Mouse (Mus musculus): ENCODE measurements around the gene Acot12. TPM values are rescaled to one million over a fixed set of nuclear protein-coding genes. Genes with fewer than 3 reads are reported as not detected.

The Acot12 gene
- total RNA-seq (2021): under 1 TPM in 1 of 2 experiments, not detected in 1; 0.54 TPM
- long read RNA-seq, experiment 1, partial matches to known transcripts: 0 of 2 reads
- long read RNA-seq, experiment 1, other reads (novel, unspliced or antisense): 1 of 2 reads
- long read RNA-seq, experiment 2: 0 reads

DNA sequence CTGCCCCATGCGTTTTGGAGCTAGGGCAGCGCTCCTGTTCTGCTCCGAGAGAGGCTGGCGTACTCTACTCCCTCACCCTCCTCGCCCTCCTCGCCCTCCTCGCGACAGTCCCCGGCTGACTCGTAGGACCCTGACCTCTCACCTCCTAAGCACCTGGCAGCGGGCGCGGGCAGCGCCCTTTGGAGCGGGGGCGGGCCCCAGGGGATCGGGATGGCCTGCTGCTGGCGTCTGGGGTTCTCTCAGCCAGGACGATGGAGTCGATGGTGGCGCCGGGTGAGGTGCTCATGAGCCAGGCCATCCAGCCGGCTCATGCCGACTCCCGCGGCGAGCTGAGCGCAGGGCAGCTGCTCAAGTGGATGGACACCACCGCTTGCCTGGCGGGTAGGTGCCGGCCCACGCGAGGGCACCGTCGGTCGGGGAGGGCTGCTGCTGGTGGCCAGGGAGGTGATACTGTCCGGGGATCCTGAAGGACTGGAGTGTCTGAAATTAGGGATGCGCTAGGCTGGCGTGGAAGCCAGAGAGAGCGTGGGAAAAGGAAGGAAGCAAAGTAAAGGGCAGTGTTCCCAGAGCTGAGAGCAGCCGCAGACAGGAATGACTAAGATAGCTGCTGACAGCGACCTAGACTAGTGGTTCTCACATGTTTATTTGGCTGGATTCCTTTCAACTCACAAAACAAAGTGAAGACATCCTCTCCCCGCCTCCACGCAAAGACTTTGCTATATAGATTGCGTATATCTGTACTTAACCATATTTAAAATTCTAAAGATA is at the start of gene Acot12:
Gene Acot12, plus strand, starts transcription at position 233 of the 768 bp plus-strand sequence.
- peak within 1 kb of the TSS; percentile 55 for H3K4me3 ChIP-seq
- intact Hi-C loops (cut with DNase I): no loop called here
- DNase-seq (ENCODE audit: extremely low spot score in 1 of 2, low spot score in 2 of 2): peak in 1 of 2 experiments; percentile 40
- H3K27ac ChIP-seq: peak within 1 kb of the TSS; percentile 19; the same call in 1 of the 2 replicates
- no peak for TF ChIP-seq CTCF (IDR thresholded peaks at IDR 0.05)

- no peak for DNase-seq (ENCODE audit: extremely low spot score in 1 of 2, low spot score in 2 of 2)
- TF ChIP-seq CTCF (IDR thresholded peaks at IDR 0.05): no peak
- intact Hi-C loops (cut with DNase I): no loop called here
- Histone ChIP-seq H3K27ac (no peak overlapping the region), H3K4me3 (no peak overlapping the region)
These were observed 47.7 kb upstream of the Acot12 start for GRCm38 (mm10) chr13:91693615-91694014.

GRCm38 (mm10) chr13:91695406-91695805 is 45.9 kb upstream of the Acot12 start:
- no peak for DNase-seq (ENCODE audit: extremely low spot score in 1 of 2, low spot score in 2 of 2)
- no peak overlapping the region for H3K27ac ChIP-seq
- no peak overlapping the region for H3K4me3 ChIP-seq
- no peak for TF ChIP-seq CTCF (IDR thresholded peaks at IDR 0.05)
- intact Hi-C loops (cut with DNase I): loop anchor here (5.0 kb wide), 1 partner anchor 763 kb away; no protein-coding TSS in a partner anchor

DNA sequence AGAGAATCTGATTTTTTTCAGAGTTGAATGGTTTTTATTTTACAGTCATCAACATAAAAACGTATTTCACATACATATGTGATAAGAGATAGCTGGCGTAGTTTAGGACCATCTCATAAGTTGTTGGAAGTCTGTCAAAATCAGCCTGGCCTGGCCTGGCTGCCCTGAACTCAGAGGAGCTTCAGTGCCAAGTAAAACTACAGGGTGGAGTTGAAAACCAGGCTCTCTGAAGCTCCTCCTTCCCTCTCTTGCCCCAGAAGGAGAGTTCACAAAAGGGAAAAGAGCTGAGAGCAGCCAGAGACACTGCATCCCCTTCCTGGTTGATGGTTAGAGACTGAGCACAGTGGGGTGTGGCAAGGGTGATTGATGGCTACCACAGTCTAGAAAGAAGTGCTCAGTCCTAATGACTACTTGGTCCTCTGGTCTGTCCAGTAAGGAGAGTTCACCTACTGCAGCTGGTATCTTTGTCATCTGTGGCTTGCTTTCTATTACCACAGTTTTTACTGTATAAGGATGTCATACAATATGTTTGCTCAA is 45.1 kb upstream of the Acot12 start:
- Histone ChIP-seq H3K27ac (no peak overlapping the region), H3K4me3 (no peak overlapping the region)
- DNase-seq (ENCODE audit: extremely low spot score in 1 of 2, low spot score in 2 of 2): no peak
- no peak for TF ChIP-seq CTCF (IDR thresholded peaks at IDR 0.05)
- intact Hi-C loops (cut with DNase I): loop anchor here (5.0 kb wide), 1 partner anchor 764 kb away; no protein-coding TSS in a partner anchor

- intact Hi-C loops (cut with DNase I): loop anchor here (5.0 kb wide), 1 partner anchor 765 kb away; no protein-coding TSS in a partner anchor
- peak; percentile 65 for TF ChIP-seq CTCF (IDR thresholded peaks at IDR 0.05)
- DNase-seq (ENCODE audit: extremely low spot score in 1 of 2, low spot score in 2 of 2): no peak
- Histone ChIP-seq H3K4me3 (no peak overlapping the region), H3K27ac (no peak overlapping the region)
These were observed 44.3 kb upstream of the Acot12 start for GRCm38 (mm10) chr13:91697011-91697410.

- Histone ChIP-seq H3K27ac (no peak overlapping the region), H3K4me3 (no peak overlapping the region)
- intact Hi-C loops (cut with DNase I): no loop called here
- no peak for TF ChIP-seq CTCF (IDR thresholded peaks at IDR 0.05)
- DNase-seq (ENCODE audit: extremely low spot score in 1 of 2, low spot score in 2 of 2): no peak
These were observed 39.0 kb upstream of the Acot12 start for GRCm38 (mm10) chr13:91702337-91702736.

- no peak overlapping the region for H3K27ac ChIP-seq
- DNase-seq (ENCODE audit: extremely low spot score in 1 of 2, low spot score in 2 of 2): no peak
- no peak for TF ChIP-seq CTCF (IDR thresholded peaks at IDR 0.05)
- no peak overlapping the region for H3K4me3 ChIP-seq
- intact Hi-C loops (cut with DNase I): no loop called here
These were observed 21.8 kb upstream of the Acot12 start for GRCm38 (mm10) chr13:91719487-91719886.

DNA sequence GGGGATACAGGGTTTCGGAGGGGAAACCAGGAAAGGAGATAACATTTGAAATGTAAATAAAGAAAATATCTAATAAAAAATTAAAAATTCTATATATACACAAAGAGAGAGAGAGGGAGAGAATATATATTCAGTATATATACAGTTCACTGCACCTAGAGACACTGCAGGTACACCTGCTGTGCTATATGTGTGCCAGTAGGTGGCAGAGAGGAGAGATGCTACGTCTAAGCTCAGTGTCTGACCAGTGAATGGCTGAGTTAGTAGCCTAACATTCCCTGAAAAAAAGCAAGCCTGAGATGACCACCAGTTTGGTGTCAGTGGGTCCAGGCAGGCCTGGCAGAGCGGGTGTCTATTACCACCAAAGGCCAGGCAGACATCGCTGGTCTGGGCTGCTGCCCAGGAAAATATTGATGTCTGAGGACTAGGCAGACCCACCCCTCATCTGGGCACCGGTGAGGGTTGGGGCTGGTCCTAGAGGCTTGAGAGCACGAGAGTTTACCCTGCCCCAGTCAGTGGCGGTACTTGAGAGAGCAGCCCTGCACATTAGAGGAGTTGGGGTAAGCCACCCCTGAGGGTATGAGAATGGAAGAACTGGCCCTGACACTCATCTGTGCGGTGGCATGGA is 18.1 kb upstream of the Acot12 start:
- Histone ChIP-seq H3K4me3 (no peak overlapping the region), H3K27ac (no peak overlapping the region)
- intact Hi-C loops (cut with DNase I): no loop called here
- no peak for DNase-seq (ENCODE audit: extremely low spot score in 1 of 2, low spot score in 2 of 2)
- peak; percentile 55 for TF ChIP-seq CTCF (IDR thresholded peaks at IDR 0.05)

GRCm38 (mm10) chr13:91723736-91724119 is 17.6 kb upstream of the Acot12 start:
- no peak overlapping the region for H3K27ac ChIP-seq
- intact Hi-C loops (cut with DNase I): no loop called here
- DNase-seq (ENCODE audit: extremely low spot score in 1 of 2, low spot score in 2 of 2): no peak

DNA sequence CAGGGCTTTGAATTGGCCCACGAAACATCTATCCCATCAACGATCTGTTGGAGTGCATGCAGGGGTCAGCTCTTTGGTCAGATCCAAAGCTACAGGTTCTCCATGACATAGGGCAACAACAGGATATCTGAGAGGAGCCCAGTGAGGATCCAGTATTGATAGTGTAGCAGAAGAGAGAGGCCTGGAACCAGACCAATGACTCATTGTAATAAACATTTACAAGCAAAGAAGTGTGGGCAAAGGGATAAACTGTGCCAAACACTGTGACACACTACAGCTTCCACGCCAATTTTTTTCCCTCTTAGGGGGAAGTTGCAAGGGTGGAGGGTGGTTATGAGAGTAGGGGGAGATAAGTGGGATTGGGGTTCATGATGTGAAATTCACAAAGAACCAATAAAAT is 17.1 kb upstream of the Acot12 start:
- DNase-seq (ENCODE audit: extremely low spot score in 1 of 2, low spot score in 2 of 2): no peak
- Histone ChIP-seq H3K4me3 (no peak overlapping the region), H3K27ac (no peak overlapping the region)
- intact Hi-C loops (cut with DNase I): no loop called here
- no peak for TF ChIP-seq CTCF (IDR thresholded peaks at IDR 0.05)

More at GRCm38 (mm10) chr13:91723736-91724119, 17.6 kb upstream of the Acot12 start:
- no peak for TF ChIP-seq CTCF (IDR thresholded peaks at IDR 0.05)
- H3K4me3 ChIP-seq: no peak overlapping the region

- H3K27ac ChIP-seq: no peak overlapping the region
- no peak for DNase-seq (ENCODE audit: extremely low spot score in 1 of 2, low spot score in 2 of 2)
- H3K4me3 ChIP-seq: no peak overlapping the region
- intact Hi-C loops (cut with DNase I): no loop called here
- TF ChIP-seq CTCF (IDR thresholded peaks at IDR 0.05): no peak
These were observed 16.2 kb upstream of the Acot12 start for GRCm38 (mm10) chr13:91725130-91725529.

- no peak for TF ChIP-seq CTCF (IDR thresholded peaks at IDR 0.05)
- H3K4me3 ChIP-seq: no peak overlapping the region
- no peak overlapping the region for H3K27ac ChIP-seq
- DNase-seq (ENCODE audit: extremely low spot score in 1 of 2, low spot score in 2 of 2): no peak
- intact Hi-C loops (cut with DNase I): no loop called here
These were observed 13.4 kb upstream of the Acot12 start for GRCm38 (mm10) chr13:91727899-91728298.

All from left cerebral cortex, adult 2 months (tissue).